Mouse (Mus musculus): ENCODE measurements around the gene Krtap10-10. TPM values are rescaled to one million over a fixed set of nuclear protein-coding genes. Genes with fewer than 3 reads are reported as not detected.
"Not testable (repeated sequence)": the region's sequence is repeated elsewhere in the genome, so short reads cannot be mapped to it uniquely, and the experiment has no call there.

Krtap10-10 gene
- polyA plus RNA-seq (2014; fragmentation: Nextera tagmentation; extraction: Ambion mirVana): not detected in 2 replicates

DNA sequence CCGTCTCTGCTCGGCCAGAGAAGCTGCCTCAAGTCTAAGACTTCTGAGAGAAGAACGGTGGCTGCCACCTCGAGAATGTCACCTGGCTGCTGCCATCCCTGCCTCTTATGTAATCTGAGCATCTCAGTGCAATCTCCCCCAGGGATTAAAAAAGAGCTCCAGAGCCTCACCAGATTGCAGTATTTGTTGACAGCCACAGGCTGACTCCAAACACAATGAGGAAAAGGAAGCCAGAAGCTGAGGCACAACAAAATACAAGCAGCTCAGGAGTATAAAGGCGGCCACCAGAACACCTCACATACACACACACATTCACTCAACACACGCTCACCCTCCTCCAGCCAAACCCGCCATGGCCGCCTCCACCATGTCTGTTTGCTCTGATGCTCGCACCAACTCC is at the start of gene Krtap10-10:
Krtap10-10 (plus strand) TSS at position 301 of the 400 bp plus-strand sequence.
- ATAC-seq (ENCODE audit: insufficient number of reproducible peaks, insufficient read depth, low FRiP score, low read depth): no peak
- Histone ChIP-seq H3K36me3 (ENCODE audit: control insufficient read depth, insufficient read depth, low read length) (no peaks in the 10 kb centered on the region), H3K4me2 (ENCODE audit: low read length) (no peak within 1 kb of the TSS), H3K9me3 (ENCODE audit: control insufficient read depth, low read length) (no peaks in the 10 kb centered on the region), H3K4me1 (ENCODE audit: control insufficient read depth in 2 of 2, insufficient read depth in 2 of 2, low read length in 2 of 2) (no peaks in the 10 kb centered on the region), H3K27ac (replicated peaks in 1 of 2; ENCODE audit: control insufficient read depth in 1 of 2, insufficient read depth in 1 of 2, low read depth in 2 of 2, low read length in 2 of 2) (no peak within 1 kb of the TSS), H3K27me3 (ENCODE audit: control insufficient read depth, insufficient read depth, low read length) (no peaks in the 10 kb centered on the region), H3K9ac (ENCODE audit: low read length) (no peak within 1 kb of the TSS), H3K4me3 (ENCODE audit: control insufficient read depth in 1 of 2, insufficient read depth in 1 of 2, low read depth in 1 of 2, low read length in 2 of 2) (no peak within 1 kb of the TSS)
- WGBS: 66% methylated on average over 9 of the region's 9 CpGs

DNA sequence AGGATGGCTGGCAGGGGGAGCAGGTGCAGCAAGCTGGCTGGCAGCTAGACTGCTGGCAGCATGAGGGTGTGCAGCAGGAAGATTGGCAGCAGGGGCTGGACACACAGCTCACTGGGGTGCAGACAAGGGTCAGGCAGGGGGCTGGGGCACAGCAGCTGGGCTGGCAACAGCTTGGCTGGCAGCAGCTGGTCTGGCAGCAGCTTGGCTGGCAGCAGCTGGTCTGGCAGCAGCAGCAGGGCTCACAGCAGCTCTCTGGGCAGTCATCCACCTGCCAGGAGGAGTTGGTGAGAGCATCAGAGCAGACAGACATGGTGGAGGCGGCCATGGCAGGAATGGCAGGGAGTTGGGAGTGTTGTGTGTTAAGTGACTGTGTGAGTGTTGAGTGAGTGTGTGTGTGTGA is 47.9 kb upstream of the Krtap10-10 start, which contains the start of gene Gm7137:
Gm7137 (minus strand) TSS at position 325 of the 400 bp plus-strand sequence.
- not testable (repeated sequence) for H3K9me3 ChIP-seq (ENCODE audit: control insufficient read depth, low read length); H3K4me1 ChIP-seq (ENCODE audit: control insufficient read depth in 2 of 2, insufficient read depth in 2 of 2, low read length in 2 of 2); H3K36me3 ChIP-seq (ENCODE audit: control insufficient read depth, insufficient read depth, low read length); H3K27ac ChIP-seq (replicated peaks in 1 of 2; ENCODE audit: control insufficient read depth in 1 of 2, insufficient read depth in 1 of 2, low read depth in 2 of 2, low read length in 2 of 2); H3K4me3 ChIP-seq (ENCODE audit: control insufficient read depth in 1 of 2, insufficient read depth in 1 of 2, low read depth in 1 of 2, low read length in 2 of 2); ATAC-seq (ENCODE audit: insufficient number of reproducible peaks, insufficient read depth, low FRiP score, low read depth); H3K27me3 ChIP-seq (ENCODE audit: control insufficient read depth, insufficient read depth, low read length); H3K9ac ChIP-seq (ENCODE audit: low read length); H3K4me2 ChIP-seq (ENCODE audit: low read length)
- 20% methylated on average over 1 of the region's 1 CpGs for WGBS

GRCm38 (mm10) chr10:77788621-77789020 is 47.1 kb upstream of the Krtap10-10 start:
- H3K27ac ChIP-seq (replicated peaks in 1 of 2; ENCODE audit: control insufficient read depth in 1 of 2, insufficient read depth in 1 of 2, low read depth in 2 of 2, low read length in 2 of 2): no peak overlapping the region

DNA sequence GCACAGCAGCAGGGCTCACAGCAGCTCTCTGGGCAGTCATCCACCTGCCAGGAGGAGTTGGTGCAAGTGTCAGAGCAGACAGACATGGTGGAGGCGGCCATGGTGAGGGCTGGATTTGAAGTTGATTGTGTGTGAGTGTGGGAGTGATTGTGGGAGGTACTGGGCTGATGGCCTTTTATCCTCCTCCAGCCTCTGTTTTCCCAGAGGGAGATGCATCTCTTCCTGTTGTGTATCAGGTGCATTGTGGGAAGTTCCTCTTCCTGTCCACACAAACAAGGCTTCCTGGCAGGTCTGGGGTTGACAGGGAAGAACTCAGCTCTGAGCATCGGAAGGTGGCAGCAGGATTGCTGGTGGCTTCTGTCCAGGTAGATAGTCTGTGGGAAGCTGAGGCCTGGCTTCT is 40.8 kb upstream of the Krtap10-10 start, which contains the start of gene Gm9639:
Gm9639 (minus strand) TSS at position 101 of the 400 bp plus-strand sequence.
- H3K9ac ChIP-seq (ENCODE audit: low read length): no peak within 1 kb of the TSS
- H3K9me3 ChIP-seq (ENCODE audit: control insufficient read depth, low read length): no peaks in the 10 kb centered on the region
- H3K4me2 ChIP-seq (ENCODE audit: low read length): no peak within 1 kb of the TSS
- H3K27me3 ChIP-seq (ENCODE audit: control insufficient read depth, insufficient read depth, low read length): no peaks in the 10 kb centered on the region
- H3K27ac ChIP-seq (replicated peaks in 1 of 2; ENCODE audit: control insufficient read depth in 1 of 2, insufficient read depth in 1 of 2, low read depth in 2 of 2, low read length in 2 of 2): no peak within 1 kb of the TSS
- ATAC-seq (ENCODE audit: insufficient number of reproducible peaks, insufficient read depth, low FRiP score, low read depth): no peak
- H3K36me3 ChIP-seq (ENCODE audit: control insufficient read depth, insufficient read depth, low read length): no peaks in the 10 kb centered on the region
- WGBS: 69% methylated on average over 2 of the region's 2 CpGs
- H3K4me3 ChIP-seq (ENCODE audit: control insufficient read depth in 1 of 2, insufficient read depth in 1 of 2, low read depth in 1 of 2, low read length in 2 of 2): no peak within 1 kb of the TSS
- peaks cover 7 to 13% of the 10 kb centered on the region in 2 experiments; a peak in 2 of 4 replicates for H3K4me1 ChIP-seq (ENCODE audit: control insufficient read depth in 2 of 2, insufficient read depth in 2 of 2, low read length in 2 of 2)

More at GRCm38 (mm10) chr10:77788621-77789020, 47.1 kb upstream of the Krtap10-10 start:
- Histone ChIP-seq H3K27me3 (ENCODE audit: control insufficient read depth, insufficient read depth, low read length) (no peaks in the 10 kb centered on the region), H3K9me3 (ENCODE audit: control insufficient read depth, low read length) (no peaks in the 10 kb centered on the region), H3K36me3 (ENCODE audit: control insufficient read depth, insufficient read depth, low read length) (no peaks in the 10 kb centered on the region), H3K9ac (ENCODE audit: low read length) (no peak overlapping the region), H3K4me1 (ENCODE audit: control insufficient read depth in 2 of 2, insufficient read depth in 2 of 2, low read length in 2 of 2) (no peaks in the 10 kb centered on the region), H3K4me3 (ENCODE audit: control insufficient read depth in 1 of 2, insufficient read depth in 1 of 2, low read depth in 1 of 2, low read length in 2 of 2) (no peak overlapping the region), H3K4me2 (ENCODE audit: low read length) (no peak overlapping the region)
- WGBS: 69% methylated on average over 2 of the region's 2 CpGs
- no peak for ATAC-seq (ENCODE audit: insufficient number of reproducible peaks, insufficient read depth, low FRiP score, low read depth)

DNA sequence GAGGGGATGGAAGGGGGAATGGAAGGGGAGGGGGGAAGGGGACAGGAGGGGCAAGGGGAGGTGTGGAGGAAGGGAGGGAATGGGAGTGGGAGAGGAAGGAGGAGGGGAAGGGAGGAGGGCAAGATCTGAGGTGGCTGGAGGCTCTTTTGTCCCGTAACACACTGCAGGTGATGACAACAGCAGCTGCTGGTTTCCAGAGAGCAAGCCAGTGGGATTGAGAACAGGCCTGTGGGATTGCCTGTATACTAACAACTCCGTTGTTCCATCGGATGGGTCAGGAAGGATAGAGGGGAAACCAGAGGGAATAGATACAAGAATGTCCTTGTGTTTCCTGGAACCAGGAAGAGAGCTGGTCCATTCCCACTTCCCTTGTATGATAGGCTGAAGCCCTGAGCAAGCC is 38.1 kb upstream of the Krtap10-10 start:
- no peak overlapping the region for H3K4me3 ChIP-seq (ENCODE audit: control insufficient read depth in 1 of 2, insufficient read depth in 1 of 2, low read depth in 1 of 2, low read length in 2 of 2)
- no peaks in the 10 kb centered on the region for H3K36me3 ChIP-seq (ENCODE audit: control insufficient read depth, insufficient read depth, low read length)
- peaks cover 7 to 13% of the 10 kb centered on the region in 2 experiments; a peak in 2 of 4 replicates for H3K4me1 ChIP-seq (ENCODE audit: control insufficient read depth in 2 of 2, insufficient read depth in 2 of 2, low read length in 2 of 2)
- H3K27me3 ChIP-seq (ENCODE audit: control insufficient read depth, insufficient read depth, low read length): no peaks in the 10 kb centered on the region
- 5% methylated on average over 3 of the region's 3 CpGs for WGBS
- H3K4me2 ChIP-seq (ENCODE audit: low read length): no peak overlapping the region
- ATAC-seq (ENCODE audit: insufficient number of reproducible peaks, insufficient read depth, low FRiP score, low read depth): no peak; the same call in 1 of the 2 replicates
- H3K9ac ChIP-seq (ENCODE audit: low read length): no peak overlapping the region
- peak overlapping the region in 1 of 2 experiments; percentile 28; a peak in 1 of 4 replicates for H3K27ac ChIP-seq (replicated peaks in 1 of 2; ENCODE audit: control insufficient read depth in 1 of 2, insufficient read depth in 1 of 2, low read depth in 2 of 2, low read length in 2 of 2)
- no peaks in the 10 kb centered on the region for H3K9me3 ChIP-seq (ENCODE audit: control insufficient read depth, low read length)

DNA sequence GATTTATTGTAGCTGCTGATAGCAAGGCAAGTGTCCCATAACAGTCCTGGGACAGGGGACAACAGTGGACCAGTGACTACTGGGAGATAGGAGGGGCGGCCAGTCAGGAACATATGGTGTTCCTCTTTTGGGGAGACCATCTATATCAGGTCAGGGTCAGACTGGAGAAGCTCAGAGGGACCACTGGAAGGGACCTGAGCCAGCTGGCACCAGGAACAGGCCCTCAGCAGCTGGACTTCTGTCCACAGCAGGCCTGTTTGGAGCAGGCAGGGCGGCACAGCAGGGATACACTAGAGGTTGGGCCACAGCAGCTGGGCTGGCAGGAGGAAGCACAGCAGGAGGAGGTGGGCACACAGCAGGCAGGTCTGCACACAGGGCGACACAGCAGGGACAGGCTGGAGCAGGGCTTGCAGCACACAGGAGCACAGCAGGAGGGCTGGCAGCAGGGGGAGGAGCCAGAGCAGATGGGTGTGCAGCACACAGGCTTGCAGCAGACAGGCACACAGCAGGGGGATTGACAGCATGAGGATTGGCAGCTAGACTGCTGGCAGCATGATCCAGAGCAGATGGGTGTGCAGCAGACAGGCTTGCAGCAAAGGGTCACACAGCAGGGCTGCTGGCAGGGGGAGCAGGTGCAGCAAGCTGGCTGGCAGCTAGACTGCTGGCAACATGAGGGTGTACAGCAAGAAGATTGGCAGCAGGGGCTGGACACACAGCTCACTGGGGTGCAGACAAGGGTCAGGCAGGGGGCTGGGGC is 37.4 kb upstream of the Krtap10-10 start:
- not testable (repeated sequence) for H3K9ac ChIP-seq (ENCODE audit: low read length); ATAC-seq (ENCODE audit: insufficient number of reproducible peaks, insufficient read depth, low FRiP score, low read depth); H3K36me3 ChIP-seq (ENCODE audit: control insufficient read depth, insufficient read depth, low read length); H3K4me2 ChIP-seq (ENCODE audit: low read length); H3K27me3 ChIP-seq (ENCODE audit: control insufficient read depth, insufficient read depth, low read length); H3K4me3 ChIP-seq (ENCODE audit: control insufficient read depth in 1 of 2, insufficient read depth in 1 of 2, low read depth in 1 of 2, low read length in 2 of 2); H3K9me3 ChIP-seq (ENCODE audit: control insufficient read depth, low read length)
- H3K27ac ChIP-seq (replicated peaks in 1 of 2; ENCODE audit: control insufficient read depth in 1 of 2, insufficient read depth in 1 of 2, low read depth in 2 of 2, low read length in 2 of 2): peak overlapping the region in 1 of 2 experiments; percentile 28; a peak in 1 of 4 replicates
- WGBS: 34% methylated on average over 3 of the region's 3 CpGs
- H3K4me1 ChIP-seq (ENCODE audit: control insufficient read depth in 2 of 2, insufficient read depth in 2 of 2, low read length in 2 of 2): peaks cover 7 to 13% of the 10 kb centered on the region in 2 experiments; a peak in 2 of 4 replicates

DNA sequence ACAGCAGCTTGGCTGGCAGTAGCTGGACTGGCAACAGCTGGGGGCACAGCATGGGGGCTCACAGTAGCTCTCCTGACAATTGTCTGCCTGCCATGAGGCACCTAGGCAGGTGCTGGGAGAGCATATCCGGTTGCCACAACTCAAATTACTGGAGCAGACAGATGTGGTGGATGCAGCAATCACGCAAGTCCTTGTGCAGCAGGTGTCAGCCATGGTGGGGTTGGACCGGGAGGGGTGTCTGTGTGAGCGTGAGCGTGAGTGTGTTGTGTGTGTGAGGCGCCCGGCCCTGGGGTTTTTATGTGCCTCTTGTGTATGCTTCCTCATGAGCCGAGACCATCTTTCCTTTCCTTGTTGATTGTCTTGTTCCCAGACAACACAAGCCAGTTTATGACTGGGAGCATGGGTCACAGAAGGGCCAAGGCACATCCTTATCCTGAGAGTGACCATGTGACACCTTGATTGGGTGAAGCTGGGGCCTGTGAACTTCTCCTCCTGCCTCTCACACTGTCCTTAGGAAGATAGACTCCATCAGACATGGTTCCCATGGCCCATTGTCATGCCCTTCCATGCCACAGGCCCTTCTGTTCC is 36.7 kb upstream of the Krtap10-10 start, which contains the start of gene Gm19668:
Gm19668 (minus strand) TSS at position 213 of the 588 bp plus-strand sequence.
- H3K4me3 ChIP-seq (ENCODE audit: control insufficient read depth in 1 of 2, insufficient read depth in 1 of 2, low read depth in 1 of 2, low read length in 2 of 2): no peak within 1 kb of the TSS
- no peak for ATAC-seq (ENCODE audit: insufficient number of reproducible peaks, insufficient read depth, low FRiP score, low read depth)
- H3K9ac ChIP-seq (ENCODE audit: low read length): no peak within 1 kb of the TSS
- peak within 1 kb of the TSS in 1 of 2 experiments; percentile 28; a peak in 1 of 4 replicates for H3K27ac ChIP-seq (replicated peaks in 1 of 2; ENCODE audit: control insufficient read depth in 1 of 2, insufficient read depth in 1 of 2, low read depth in 2 of 2, low read length in 2 of 2)
- WGBS: 49% methylated on average over 8 of the region's 8 CpGs
- no peaks in the 10 kb centered on the region for H3K27me3 ChIP-seq (ENCODE audit: control insufficient read depth, insufficient read depth, low read length)
- no peaks in the 10 kb centered on the region for H3K36me3 ChIP-seq (ENCODE audit: control insufficient read depth, insufficient read depth, low read length)
- H3K4me1 ChIP-seq (ENCODE audit: control insufficient read depth in 2 of 2, insufficient read depth in 2 of 2, low read length in 2 of 2): peaks cover 7 to 13% of the 10 kb centered on the region in 2 experiments; a peak in 2 of 4 replicates
- no peaks in the 10 kb centered on the region for H3K9me3 ChIP-seq (ENCODE audit: control insufficient read depth, low read length)
- H3K4me2 ChIP-seq (ENCODE audit: low read length): no peak within 1 kb of the TSS
